Mouse (Mus musculus) E14TG2a.4 (cell line): ENCODE measurements around the gene Tamm41.
A peak's percentile ranks its signal among the peaks of the same experiment; 100 is the strongest.

Experiments used
- H3K27me3 ChIP-seq: 2 replicates; pipeline ENCODE4 v1.6.1; 2014; ENCODE audit warnings: low read length, control low read depth; ENCODE audit not compliant: insufficient read depth
- H3K36me3 ChIP-seq: 2 replicates; pipeline ENCODE4 v1.6.1; 2014; ENCODE audit warnings: low read length, control low read depth; ENCODE audit not compliant: insufficient read depth
- H3K4me1 ChIP-seq: replicated peaks from 2 replicates; pipeline ENCODE4 v1.6.1; 2014; ENCODE audit warnings: low read depth, low read length, control low read depth
- H3K4me3 ChIP-seq: replicated peaks from 2 replicates; pipeline ENCODE4 v1.5.1; 2014; ENCODE audit warnings: mild to moderate bottlenecking, low read length
- H3K9me3 ChIP-seq: 2 replicates; pipeline ENCODE4 v1.6.1; 2014; ENCODE audit warnings: low read length, control low read depth
- CTCF ChIP-seq: conservative IDR thresholded peaks from 2 replicates; pipeline ENCODE4 v1.5.1; 2014; ENCODE audit warnings: low read length
- NANOG ChIP-seq: IDR thresholded peaks from 2 replicates; pipeline ENCODE4 v1.6.1; 2014; ENCODE audit warnings: borderline replicate concordance, low read length, mixed read lengths
- POU5F1 ChIP-seq: IDR thresholded peaks from 2 replicates; pipeline ENCODE4 v1.6.1; 2014; ENCODE audit warnings: low read length, borderline replicate concordance

The Tamm41 gene

GRCm38 (mm10) chr6:115037103-115038094 is at the start of gene Tamm41:
Gene Tamm41 (minus strand): TSS chr6:115037876.
- H3K9me3 ChIP-seq: no peaks in the 10 kb centered on the region

GRCm38 (mm10) chr6:115085274-115085841 is 47.7 kb upstream of the Tamm41 start:
- Histone ChIP-seq H3K4me3 (no peak overlapping the region; the same call in 1 of the 2 replicates), H3K4me1 (peaks cover 11% of the 10 kb centered on the region), H3K36me3 (no peaks in the 10 kb centered on the region), H3K27me3 (peaks cover 10% of the 10 kb centered on the region), H3K9me3 (no peaks in the 10 kb centered on the region)
- TF ChIP-seq POU5F1 (no peak), CTCF (no peak), NANOG (no peak)

More at GRCm38 (mm10) chr6:115037103-115038094, at the start of gene Tamm41:
- TF ChIP-seq CTCF: peak; percentile 38
- no peak for TF ChIP-seq POU5F1
- TF ChIP-seq NANOG: no peak
- Histone ChIP-seq H3K4me3 (peak within 1 kb of the TSS; percentile 96), H3K36me3 (peaks cover 30% of the 10 kb centered on the region), H3K4me1 (peaks cover 24% of the 10 kb centered on the region), H3K27me3 (peaks cover 9% of the 10 kb centered on the region; the same call in 1 of the 2 replicates)

DNA sequence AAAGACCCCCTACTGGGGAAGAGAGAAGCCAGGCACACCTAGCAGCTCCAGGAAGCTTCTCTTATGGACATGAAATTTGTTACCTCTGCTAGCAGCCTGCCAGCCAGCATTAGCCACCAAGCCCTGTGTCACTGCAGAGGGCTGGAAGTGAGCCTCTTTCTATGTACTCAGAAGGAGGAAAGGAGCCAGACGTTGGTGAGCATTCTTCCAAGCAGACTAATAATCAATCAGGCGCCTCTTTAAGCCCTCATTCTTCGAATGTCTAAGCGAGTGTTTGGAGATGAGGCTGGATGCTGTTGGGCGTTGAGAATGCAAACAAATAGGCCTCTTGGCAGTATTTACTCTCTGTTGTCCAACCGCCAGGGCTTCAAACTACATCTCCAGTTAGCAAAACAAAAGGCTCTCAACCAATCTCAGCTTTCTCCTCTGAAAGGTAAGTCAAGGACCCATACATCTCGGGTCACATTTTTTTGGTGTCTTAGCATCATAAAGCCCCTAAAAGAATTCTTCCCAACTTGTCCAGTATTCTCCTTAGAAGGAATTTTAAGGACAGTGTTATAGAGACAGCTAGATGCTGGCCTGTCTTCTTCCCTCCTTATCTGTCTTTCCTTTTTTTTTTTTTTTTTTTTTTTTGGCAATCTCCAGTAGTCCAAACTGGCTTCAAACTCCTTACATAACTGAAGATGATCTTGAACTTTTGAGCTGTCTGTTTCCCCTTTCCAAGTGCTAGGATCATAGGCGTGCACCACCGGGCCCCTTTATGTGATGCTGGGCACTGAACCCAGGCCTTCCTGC is 39.3 kb upstream of the Tamm41 start:
- Histone ChIP-seq H3K4me1 (peaks cover 12% of the 10 kb centered on the region), H3K27me3 (0 out of 2 replicates have a peak, but pooled peaks cover 2% of the 10 kb centered on the region), H3K9me3 (no peaks in the 10 kb centered on the region), H3K36me3 (no peaks in the 10 kb centered on the region), H3K4me3 (no peak overlapping the region)
- no peak for TF ChIP-seq CTCF
- TF ChIP-seq NANOG: no peak
- no peak for TF ChIP-seq POU5F1

- Histone ChIP-seq H3K4me3 (no peak overlapping the region), H3K4me1 (peaks cover 18% of the 10 kb centered on the region), H3K27me3 (no peaks in the 10 kb centered on the region), H3K36me3 (no peaks in the 10 kb centered on the region), H3K9me3 (no peaks in the 10 kb centered on the region)
- TF ChIP-seq CTCF (no peak), NANOG (no peak), POU5F1 (no peak)
Observed at GRCm38 (mm10) chr6:115072024-115072423, 34.3 kb upstream of the Tamm41 start.

DNA sequence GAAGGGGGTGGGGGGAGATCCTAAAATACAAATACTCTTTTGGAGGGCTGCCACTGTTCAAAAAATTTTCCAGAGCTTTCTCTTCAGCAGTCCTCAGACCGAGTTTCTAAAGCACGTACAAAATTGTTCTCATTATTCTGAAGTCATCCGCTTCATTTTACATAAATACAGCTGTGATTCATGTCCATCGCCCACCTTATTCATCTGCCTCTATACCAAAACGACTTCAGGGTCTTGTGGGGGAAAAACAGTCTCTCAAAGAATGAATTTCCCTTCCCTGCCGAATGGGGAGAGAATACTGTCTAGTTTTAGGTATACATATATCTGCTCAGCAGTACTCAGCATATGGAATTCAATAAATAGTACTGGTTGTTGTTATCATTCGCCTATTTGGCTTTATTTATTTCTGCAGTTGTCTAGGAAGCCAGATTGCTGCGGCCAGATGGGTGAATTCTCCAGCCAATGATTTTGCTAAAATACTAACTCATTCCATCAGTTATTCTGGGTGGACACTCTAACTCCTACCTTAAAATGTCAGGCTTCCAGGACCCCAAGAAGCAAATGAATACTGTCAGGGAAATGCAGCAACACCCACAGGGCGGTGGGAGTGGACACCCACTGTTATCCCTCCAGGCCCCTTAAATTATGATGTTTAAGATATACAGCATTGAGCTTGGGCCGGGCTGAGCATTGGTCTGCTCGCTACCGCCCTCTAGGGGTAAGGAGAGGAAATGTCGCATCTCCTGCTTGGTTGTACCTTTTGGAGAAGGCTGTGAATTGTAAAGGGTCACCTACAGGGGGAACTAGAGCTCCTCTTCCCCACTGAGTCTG is 27.9 kb upstream of the Tamm41 start:
- no peaks in the 10 kb centered on the region for H3K36me3 ChIP-seq
- H3K9me3 ChIP-seq: no peaks in the 10 kb centered on the region
- H3K27me3 ChIP-seq: no peaks in the 10 kb centered on the region
- TF ChIP-seq NANOG (no peak), POU5F1 (no peak), CTCF (peak; percentile 97)
- H3K4me1 ChIP-seq: peaks cover 5% of the 10 kb centered on the region; the same call in 1 of the 2 replicates
- no peak overlapping the region for H3K4me3 ChIP-seq

DNA sequence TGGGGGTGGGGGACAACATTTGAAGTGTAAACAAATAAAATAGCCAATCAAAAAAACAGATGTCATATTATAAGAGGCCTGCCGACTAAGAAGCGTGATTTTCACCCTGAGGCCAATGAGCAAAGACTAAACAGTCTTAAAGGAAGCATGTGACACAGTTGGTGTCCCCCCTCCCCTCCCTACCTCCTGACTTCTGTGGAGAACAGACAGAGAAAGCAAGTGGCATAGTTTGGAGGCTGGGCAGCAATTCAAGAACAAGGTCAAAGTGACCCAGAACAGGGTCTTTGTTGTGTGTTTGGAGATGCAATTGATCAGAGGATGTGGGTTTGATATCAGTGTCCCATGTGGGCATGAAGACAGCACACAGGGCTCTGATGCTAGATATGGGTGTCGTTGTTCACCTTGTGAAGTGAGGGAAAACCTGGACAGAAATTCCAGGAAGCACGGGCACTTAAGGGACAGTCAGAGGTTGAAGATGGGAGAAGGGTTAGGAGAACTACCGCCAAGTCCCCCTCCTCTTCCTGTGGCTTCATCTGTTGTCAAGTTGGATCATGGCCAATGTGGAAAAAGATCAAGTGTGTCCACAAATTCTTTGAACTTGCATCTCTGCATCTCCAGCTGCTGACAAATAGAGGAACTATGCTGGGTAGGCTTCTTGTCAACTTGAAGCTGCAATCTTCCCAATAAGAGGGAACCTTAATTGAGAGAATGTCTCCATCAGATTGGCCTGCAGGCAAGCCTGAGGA is 25.1 kb upstream of the Tamm41 start:
- Histone ChIP-seq H3K9me3 (no peaks in the 10 kb centered on the region), H3K4me1 (no peaks in the 10 kb centered on the region), H3K4me3 (no peak overlapping the region), H3K27me3 (peaks cover 8% of the 10 kb centered on the region; the same call in 1 of the 2 replicates), H3K36me3 (no peaks in the 10 kb centered on the region)
- TF ChIP-seq CTCF: no peak

DNA sequence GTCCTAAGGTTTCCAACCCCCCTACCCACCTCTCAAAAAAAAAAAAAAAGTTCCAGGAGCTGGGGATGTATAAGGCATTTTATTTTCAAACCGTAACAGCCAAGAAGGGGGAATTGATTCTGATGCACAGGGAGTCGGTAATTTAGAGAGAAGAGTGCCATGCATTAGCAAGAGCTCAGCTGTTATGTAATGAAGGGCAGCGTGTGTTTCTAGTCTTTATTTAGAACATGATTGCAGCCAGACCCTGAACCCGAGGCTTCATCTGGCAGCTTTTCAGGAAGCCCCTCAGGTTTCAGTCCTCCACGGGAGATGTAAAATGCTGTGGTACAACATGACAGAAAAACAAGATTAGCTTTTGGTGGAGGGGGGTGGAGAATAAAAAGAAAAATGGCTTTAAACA is 21.6 kb upstream of the Tamm41 start:
- Histone ChIP-seq H3K27me3 (peaks cover 8% of the 10 kb centered on the region; the same call in 1 of the 2 replicates), H3K4me3 (no peak overlapping the region), H3K36me3 (no peaks in the 10 kb centered on the region), H3K9me3 (peaks cover 4% of the 10 kb centered on the region; the same call in 1 of the 2 replicates), H3K4me1 (no peaks in the 10 kb centered on the region)
- no peak for TF ChIP-seq POU5F1
- TF ChIP-seq CTCF: no peak
- TF ChIP-seq NANOG: no peak
